Mouse (Mus musculus): Measurements from ENCODE around the gene Pde7b.
A peak's percentile ranks its signal among the peaks of the same experiment; 100 is the strongest.

Gene Pde7b

GRCm38 (mm10) chr10:20493826-20494455 lies 230.9 kb downstream of the Pde7b start:
- no peak for DNase-seq (ENCODE audit: low spot score)

- DNase-seq (ENCODE audit: low spot score) = no peak
Measured at GRCm38 (mm10) chr10:20492216-20492964, 232.5 kb downstream of the Pde7b start.

- DNase-seq (ENCODE audit: low spot score) = peak; percentile 16
Measured at GRCm38 (mm10) chr10:20490775-20491174, 234.1 kb downstream of the Pde7b start.

- no peak for DNase-seq (ENCODE audit: low spot score)
Measured at GRCm38 (mm10) chr10:20490281-20490680, 234.6 kb downstream of the Pde7b start.

GRCm38 (mm10) chr10:20486461-20487253 lies 238.2 kb downstream of the Pde7b start:
- no peak for DNase-seq (ENCODE audit: low spot score)

- no peak for DNase-seq (ENCODE audit: low spot score)
Measured at GRCm38 (mm10) chr10:20485816-20486215, 239.1 kb downstream of the Pde7b start.

- DNase-seq (ENCODE audit: low spot score) = no peak
Measured at GRCm38 (mm10) chr10:20479481-20479880, 245.4 kb downstream of the Pde7b start.

- DNase-seq (ENCODE audit: low spot score) = no peak
Measured at GRCm38 (mm10) chr10:20478456-20478855, 246.4 kb downstream of the Pde7b start.

GRCm38 (mm10) chr10:20474831-20475230 lies 250.0 kb downstream of the Pde7b start:
- peak; percentile 22 for DNase-seq (ENCODE audit: low spot score)

- DNase-seq (ENCODE audit: low spot score) = no peak
Measured at GRCm38 (mm10) chr10:20474036-20474435, 250.8 kb downstream of the Pde7b start.

GRCm38 (mm10) chr10:20473505-20473904 lies 251.4 kb downstream of the Pde7b start:
- no peak for DNase-seq (ENCODE audit: low spot score)

GRCm38 (mm10) chr10:20472007-20472406 lies 252.9 kb downstream of the Pde7b start:
- DNase-seq (ENCODE audit: low spot score) = no peak

- DNase-seq (ENCODE audit: low spot score) = no peak
Measured at GRCm38 (mm10) chr10:20464631-20465030, 260.2 kb downstream of the Pde7b start.

- DNase-seq (ENCODE audit: low spot score) = no peak
Measured at GRCm38 (mm10) chr10:20463941-20464340, 260.9 kb downstream of the Pde7b start.

GRCm38 (mm10) chr10:20462596-20462995 lies 262.3 kb downstream of the Pde7b start:
- no peak for DNase-seq (ENCODE audit: low spot score)

GRCm38 (mm10) chr10:20459657-20460350 lies 265.1 kb downstream of the Pde7b start:
- no peak for DNase-seq (ENCODE audit: low spot score)

- DNase-seq (ENCODE audit: low spot score) = no peak
Measured at GRCm38 (mm10) chr10:20459160-20459559, 265.7 kb downstream of the Pde7b start.

- no peak for DNase-seq (ENCODE audit: low spot score)
Measured at GRCm38 (mm10) chr10:20454387-20455065, 270.4 kb downstream of the Pde7b start.

GRCm38 (mm10) chr10:20437428-20437827 lies 287.4 kb downstream of the Pde7b start:
- no peak for DNase-seq (ENCODE audit: low spot score)

- no peak for DNase-seq (ENCODE audit: low spot score)
Measured at GRCm38 (mm10) chr10:20437021-20437420, 287.9 kb downstream of the Pde7b start.

GRCm38 (mm10) chr10:20435913-20436312 lies 289.0 kb downstream of the Pde7b start:
- no peak for DNase-seq (ENCODE audit: low spot score)

GRCm38 (mm10) chr10:20431336-20431735 lies 293.5 kb downstream of the Pde7b start:
- no peak for DNase-seq (ENCODE audit: low spot score)

All from retina, embryonic 14.5 days (tissue).